Mouse (Mus musculus) E14TG2a.4 (cell line): ENCODE data around the gene Bsn.

ENCODE experiments used
- H3K27me3 ChIP-seq: 2 replicates; pipeline ENCODE4 v1.6.1; 2014; ENCODE audit warnings: low read length, control low read depth; ENCODE audit not compliant: insufficient read depth
- H3K36me3 ChIP-seq: 2 replicates; pipeline ENCODE4 v1.6.1; 2014; ENCODE audit warnings: low read length, control low read depth; ENCODE audit not compliant: insufficient read depth
- H3K4me1 ChIP-seq: replicated peaks from 2 replicates; pipeline ENCODE4 v1.6.1; 2014; ENCODE audit warnings: low read depth, low read length, control low read depth
- H3K4me3 ChIP-seq: replicated peaks from 2 replicates; pipeline ENCODE4 v1.5.1; 2014; ENCODE audit warnings: mild to moderate bottlenecking, low read length
- H3K9me3 ChIP-seq: 2 replicates; pipeline ENCODE4 v1.6.1; 2014; ENCODE audit warnings: low read length, control low read depth
- CTCF ChIP-seq: conservative IDR thresholded peaks from 2 replicates; pipeline ENCODE4 v1.5.1; 2014; ENCODE audit warnings: low read length
- NANOG ChIP-seq: IDR thresholded peaks from 2 replicates; pipeline ENCODE4 v1.6.1; 2014; ENCODE audit warnings: borderline replicate concordance, low read length, mixed read lengths
- POU5F1 ChIP-seq: IDR thresholded peaks from 2 replicates; pipeline ENCODE4 v1.6.1; 2014; ENCODE audit warnings: low read length, borderline replicate concordance

Bsn gene

GRCm38 (mm10) chr9:108051931-108052220 lies 138.3 kb downstream of the Bsn start:
- H3K27me3 ChIP-seq = no peaks in the 10 kb centered on the region
- no peak overlapping the region for H3K4me3 ChIP-seq
- no peaks in the 10 kb centered on the region for H3K9me3 ChIP-seq
- H3K4me1 ChIP-seq = peaks cover 91% of the 10 kb centered on the region
- TF ChIP-seq POU5F1 (no peak), NANOG (no peak), CTCF (no peak)
- H3K36me3 ChIP-seq = peaks cover 49% of the 10 kb centered on the region

- Histone ChIP-seq H3K4me3 (no peak overlapping the region), H3K9me3 (no peaks in the 10 kb centered on the region), H3K4me1 (peaks cover 91% of the 10 kb centered on the region), H3K36me3 (peaks cover 54% of the 10 kb centered on the region), H3K27me3 (no peaks in the 10 kb centered on the region)
- TF ChIP-seq NANOG (no peak), CTCF (no peak), POU5F1 (no peak)
These were observed 138.8 kb downstream of the Bsn start for GRCm38 (mm10) chr9:108051184-108051930.

- H3K4me1 ChIP-seq = peaks cover 90% of the 10 kb centered on the region
- TF ChIP-seq NANOG (no peak), CTCF (no peak), POU5F1 (no peak)
- H3K27me3 ChIP-seq = no peaks in the 10 kb centered on the region
- peak overlapping the region; percentile 90 for H3K4me3 ChIP-seq
- H3K36me3 ChIP-seq = peaks cover 58% of the 10 kb centered on the region
- H3K9me3 ChIP-seq = no peaks in the 10 kb centered on the region
These were observed 140.5 kb downstream of the Bsn start for GRCm38 (mm10) chr9:108049561-108050251.

- no peaks in the 10 kb centered on the region for H3K27me3 ChIP-seq
- no peaks in the 10 kb centered on the region for H3K9me3 ChIP-seq
- peak within 1 kb of the TSS; percentile 90 for H3K4me3 ChIP-seq
- TF ChIP-seq CTCF = no peak
- no peak for TF ChIP-seq POU5F1
- no peak for TF ChIP-seq NANOG
- H3K4me1 ChIP-seq = peaks cover 87% of the 10 kb centered on the region
- peaks cover 61% of the 10 kb centered on the region for H3K36me3 ChIP-seq
These were observed 141.1 kb downstream of the Bsn start, which contains the start of gene Gmppb for GRCm38 (mm10) chr9:108049016-108049455. TSS of gene Gmppb (plus strand) at chr9:108049242.

GRCm38 (mm10) chr9:108048566-108048955 lies 141.6 kb downstream of the Bsn start:
- Histone ChIP-seq H3K36me3 (peaks cover 64% of the 10 kb centered on the region), H3K27me3 (no peaks in the 10 kb centered on the region), H3K9me3 (no peaks in the 10 kb centered on the region), H3K4me1 (peaks cover 82% of the 10 kb centered on the region), H3K4me3 (peak overlapping the region; percentile 80)
- no peak for TF ChIP-seq POU5F1
- no peak for TF ChIP-seq CTCF
- TF ChIP-seq NANOG = no peak

GRCm38 (mm10) chr9:108047601-108048565 lies 142.3 kb downstream of the Bsn start:
- H3K9me3 ChIP-seq = no peaks in the 10 kb centered on the region
- H3K27me3 ChIP-seq = no peaks in the 10 kb centered on the region
- peaks cover 69% of the 10 kb centered on the region for H3K36me3 ChIP-seq
- H3K4me1 ChIP-seq = peaks cover 76% of the 10 kb centered on the region
- peak overlapping the region; percentile 80 for H3K4me3 ChIP-seq
- no peak for TF ChIP-seq POU5F1
- no peak for TF ChIP-seq CTCF
- no peak for TF ChIP-seq NANOG

- H3K36me3 ChIP-seq = peaks cover 72% of the 10 kb centered on the region
- H3K27me3 ChIP-seq = no peaks in the 10 kb centered on the region
- H3K4me3 ChIP-seq = no peak overlapping the region
- no peaks in the 10 kb centered on the region for H3K9me3 ChIP-seq
- peaks cover 64% of the 10 kb centered on the region for H3K4me1 ChIP-seq
- no peak for TF ChIP-seq NANOG
- no peak for TF ChIP-seq POU5F1
- TF ChIP-seq CTCF = no peak
These were observed 143.6 kb downstream of the Bsn start for GRCm38 (mm10) chr9:108046582-108046981.
